Mouse (Mus musculus) effector memory CD4-positive, alpha-beta T cell, adult 7 months (primary cell): ENCODE measurements around the gene Olfr1123. TPM values are rescaled to one million over a fixed set of nuclear protein-coding genes. Genes with fewer than 3 reads are reported as not detected.

Experiments
- polyA plus RNA-seq: library from polyadenylated mRNA; unstranded; fragments of 100-300 nt; shearing (Covaris generic); gene quantifications from one replicate; pipeline ENCODE4 v1.2.1, GENCODE M21; 2017

The Olfr1123 gene
- polyA plus RNA-seq = not detected

GRCm38 (mm10) chr2:87416335-87416734, at the start of gene Olfr1123:
TSS of gene Olfr1123 (plus strand) at chr2:87416635.

GRCm38 (mm10) chr2:87369595-87369994, 46.8 kb upstream of the Olfr1123 start, which contains the start of gene Olfr1121:
TSS of gene Olfr1121 (plus strand) at chr2:87369895.

GRCm38 (mm10) chr2:87385549-87385948, 30.9 kb upstream of the Olfr1123 start, which contains the start of gene Olfr1122:
TSS of gene Olfr1122 (plus strand) at chr2:87385849.

GRCm38 (mm10) chr2:87429975-87430374, 13.5 kb downstream of the Olfr1123 start, which contains the start of gene Olfr1124:
TSS of gene Olfr1124 (plus strand) at chr2:87430275.

DNA sequence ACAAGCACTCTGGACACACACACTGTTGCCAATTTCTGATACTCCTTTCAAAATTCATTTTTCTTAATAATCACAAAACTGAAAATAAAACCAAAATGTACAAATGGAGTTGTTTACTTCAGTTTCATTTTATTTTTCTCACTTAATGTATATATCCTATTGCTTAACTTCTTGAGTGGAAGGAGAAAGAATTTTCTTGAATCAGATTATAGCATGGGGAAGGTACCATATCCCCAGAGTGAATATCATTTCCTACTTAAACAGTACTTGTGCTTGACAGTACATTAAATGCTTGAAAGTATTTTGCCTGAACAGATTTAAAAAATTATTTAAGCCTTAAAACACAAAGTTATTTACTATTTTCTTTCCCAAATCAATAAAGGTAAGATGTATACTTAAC, 37.2 kb downstream of the Olfr1123 start, which contains the start of gene Olfr1126:
Olfr1126 (plus strand) TSS at position 301 of the 400 bp plus-strand sequence.

Other genes with a start within 250 kb of the Olfr1123 start
- not detected for gene Olfr1112, start 228.8 kb upstream of the Olfr1123 start, polyA plus RNA-seq
- gene Olfr1113, start 207.7 kb upstream of the Olfr1123 start, polyA plus RNA-seq = not detected
- not detected for gene Olfr1115, start 168.6 kb upstream of the Olfr1123 start, polyA plus RNA-seq
- not detected for gene Olfr1116, start 149.1 kb upstream of the Olfr1123 start, polyA plus RNA-seq
- not detected for gene Olfr1118, start 109.1 kb upstream of the Olfr1123 start, polyA plus RNA-seq
- not detected for gene Olfr1120, start 61.8 kb upstream of the Olfr1123 start, polyA plus RNA-seq
- not detected for gene Olfr1121, start 46.7 kb upstream of the Olfr1123 start, polyA plus RNA-seq
- 0.07 TPM for gene Olfr1122, start 30.8 kb upstream of the Olfr1123 start, polyA plus RNA-seq
- 0.30 TPM for gene Olfr1124, start 13.6 kb downstream of the Olfr1123 start, polyA plus RNA-seq
- not detected for gene Olfr1126, start 37.3 kb downstream of the Olfr1123 start, polyA plus RNA-seq
- gene Pramel7, start 80.5 kb downstream of the Olfr1123 start, polyA plus RNA-seq = not detected
- not detected for gene Pramel6, start 89.9 kb downstream of the Olfr1123 start, polyA plus RNA-seq
- not detected for gene Olfr153, start 115.2 kb downstream of the Olfr1123 start, polyA plus RNA-seq
- gene Olfr1128, start 128.9 kb downstream of the Olfr1123 start, polyA plus RNA-seq = 0.41 TPM
- gene Olfr1129, start 157.3 kb downstream of the Olfr1123 start, polyA plus RNA-seq = not detected
- gene Olfr1130, start 189.6 kb downstream of the Olfr1123 start, polyA plus RNA-seq = not detected
- not detected for gene Olfr1131, start 210.5 kb downstream of the Olfr1123 start, polyA plus RNA-seq
- gene Olfr1132, start 220.9 kb downstream of the Olfr1123 start, polyA plus RNA-seq = not detected
- not detected for gene Olfr1133, start 230.7 kb downstream of the Olfr1123 start, polyA plus RNA-seq
- gene Olfr1134, start 241.8 kb downstream of the Olfr1123 start, polyA plus RNA-seq = not detected